Mouse (Mus musculus): ENCODE results near the gene Map6. TPM values are rescaled to one million over a fixed set of nuclear protein-coding genes. Genes with fewer than 3 reads are reported as not detected.
"Not testable (repeated sequence)": the region's sequence is repeated elsewhere in the genome, so short reads cannot be mapped to it uniquely, and the experiment has no call there.

Gene Map6
- total RNA-seq, 2 experiments from 2014 or later = 8.3 to 11.5 TPM

DNA sequence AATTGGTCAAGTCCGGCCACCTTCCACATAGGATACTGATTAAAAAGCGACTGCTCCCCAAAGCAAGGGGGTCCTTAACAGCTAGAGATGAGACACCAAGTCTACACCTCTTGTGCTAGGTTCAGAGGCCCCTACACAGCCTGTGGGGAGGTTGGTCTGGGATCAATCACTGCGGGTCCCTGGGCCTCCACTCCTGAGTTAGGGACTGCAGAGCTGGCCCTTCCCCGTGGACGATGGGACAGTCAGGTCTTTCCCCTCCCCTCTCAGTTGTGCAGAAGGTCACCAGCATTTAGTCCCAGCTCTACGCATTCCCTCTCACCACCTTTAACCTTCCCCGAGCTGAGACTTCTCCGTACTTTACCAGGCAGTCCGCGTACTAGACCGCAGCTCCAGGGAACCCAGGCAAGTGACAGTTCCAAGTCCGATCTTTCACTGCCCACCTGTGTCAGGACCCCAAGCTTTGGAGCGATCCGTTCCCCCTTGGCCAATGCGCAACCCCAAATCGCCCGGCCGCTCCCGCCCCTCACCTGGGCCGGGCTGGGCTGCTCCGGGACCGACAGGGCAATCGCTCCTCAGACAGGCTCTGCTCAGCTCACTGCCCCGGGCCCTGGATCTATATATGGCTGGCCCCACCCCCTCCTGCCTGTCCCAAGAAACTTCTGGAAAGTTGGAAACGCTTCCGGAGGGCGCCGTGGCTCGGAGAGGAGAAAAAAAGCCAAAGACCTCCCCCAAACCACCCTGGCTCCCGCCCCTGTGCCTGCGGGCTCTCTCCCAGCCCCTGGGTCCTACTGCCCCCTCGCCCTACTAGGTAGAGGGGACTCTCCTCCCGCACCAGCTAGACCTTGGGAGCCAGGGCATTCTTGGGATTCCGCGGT, 85.5 kb downstream of the Map6 start, which contains the start of gene Serpinh1:
Gene Serpinh1, minus strand, starts transcription at position 714 of the 875 bp plus-strand sequence.
- DNase-seq (ENCODE audit: low spot score in 2 of 2) = peak; percentile 85 to 93

DNA sequence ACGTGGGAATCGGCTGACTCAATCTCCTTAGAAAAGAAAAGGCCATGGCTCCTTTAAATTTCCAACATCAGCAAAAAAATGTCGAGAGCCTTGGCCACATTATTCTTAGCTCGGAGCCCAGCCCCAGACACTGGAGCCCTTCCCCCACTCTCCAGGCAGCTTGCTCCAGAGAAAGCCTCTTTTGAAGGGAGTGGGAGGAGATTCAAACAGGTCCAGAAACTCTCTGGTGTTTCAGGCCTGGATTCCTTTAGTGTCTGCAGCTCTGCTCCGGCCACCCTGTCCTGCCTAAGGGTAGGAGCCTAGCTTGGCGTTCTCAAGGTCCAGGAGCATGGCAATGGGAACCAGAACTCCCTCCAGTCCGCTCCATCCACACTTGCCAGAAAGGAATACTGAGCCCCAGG, 88.5 kb downstream of the Map6 start:
- DNase-seq (ENCODE audit: low spot score in 2 of 2) = peak; percentile 57 to 82

DNA sequence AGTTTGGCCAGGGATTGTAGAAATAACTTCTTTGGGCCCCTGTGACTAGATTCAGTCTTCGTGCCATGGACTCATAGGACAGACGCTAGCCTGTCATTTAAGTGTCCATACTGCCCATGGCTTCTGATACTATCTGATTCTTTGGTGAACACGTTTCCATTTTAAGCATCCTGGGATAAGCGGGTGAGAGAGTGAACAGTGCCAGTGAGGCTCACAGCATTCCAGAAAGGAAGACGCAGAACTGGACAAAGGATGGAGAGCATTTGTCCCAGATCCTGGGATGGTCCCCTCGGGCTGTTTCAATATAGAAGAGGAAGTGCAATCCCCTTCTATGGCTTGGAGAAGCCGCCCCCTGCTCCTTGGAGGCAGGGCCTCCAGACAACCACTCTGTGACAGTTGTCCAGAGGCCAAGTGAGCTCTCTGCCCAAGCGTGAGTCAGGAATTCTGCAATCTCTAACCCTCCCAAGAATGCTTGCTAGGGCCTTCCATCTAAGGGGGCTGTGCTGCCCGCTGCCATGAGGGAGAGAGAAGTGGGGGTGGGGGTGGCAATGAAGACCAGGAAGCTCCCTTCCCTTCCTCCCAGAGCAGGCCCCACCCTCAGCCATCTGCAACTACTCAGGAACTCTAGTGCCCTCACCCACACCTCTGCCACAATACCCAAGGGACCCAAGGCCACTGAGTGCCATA, 89.1 kb downstream of the Map6 start:
- DNase-seq (ENCODE audit: low spot score in 2 of 2) = peak in 1 of 2 experiments; percentile 62

DNA sequence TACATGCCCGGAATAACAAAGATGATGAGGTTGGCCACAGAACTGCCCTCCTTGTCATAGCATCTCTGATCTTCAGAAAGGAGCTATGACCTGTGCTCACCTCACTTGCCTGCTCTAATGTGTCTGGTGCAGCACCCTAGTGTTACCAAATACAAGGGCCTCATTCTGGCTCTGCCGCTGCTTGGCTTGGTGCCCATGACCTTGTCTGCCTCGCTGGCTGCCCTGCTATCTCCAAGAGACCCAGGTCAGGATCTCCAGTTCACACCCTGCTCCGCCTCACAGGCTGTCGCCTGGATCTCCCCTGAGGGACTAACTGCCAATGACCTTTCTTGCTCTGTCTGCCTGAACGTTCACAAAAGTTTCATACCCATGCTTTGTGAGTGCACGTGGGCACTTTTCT, 90.0 kb downstream of the Map6 start:
- DNase-seq (ENCODE audit: low spot score in 2 of 2) = no peak

DNA sequence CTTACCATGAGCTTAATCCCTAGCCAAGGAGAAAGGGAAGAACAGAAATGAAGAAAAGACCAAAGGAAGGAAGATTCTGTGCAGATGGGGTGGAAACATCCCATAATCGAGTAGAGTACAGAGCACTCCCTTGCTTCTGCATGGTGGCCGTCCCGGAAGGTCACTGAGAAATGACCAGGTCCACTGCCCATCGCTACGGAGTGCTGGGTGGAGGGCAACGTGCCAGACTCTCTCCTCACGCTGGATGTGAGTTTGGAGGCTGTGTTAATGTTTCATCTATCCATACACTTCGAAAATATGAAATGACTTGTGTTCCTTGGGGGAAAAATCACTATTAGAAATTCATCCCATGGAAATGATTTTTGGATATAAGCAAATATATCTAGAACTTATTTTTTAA, 91.1 kb downstream of the Map6 start:
- DNase-seq (ENCODE audit: low spot score in 2 of 2) = no peak

DNA sequence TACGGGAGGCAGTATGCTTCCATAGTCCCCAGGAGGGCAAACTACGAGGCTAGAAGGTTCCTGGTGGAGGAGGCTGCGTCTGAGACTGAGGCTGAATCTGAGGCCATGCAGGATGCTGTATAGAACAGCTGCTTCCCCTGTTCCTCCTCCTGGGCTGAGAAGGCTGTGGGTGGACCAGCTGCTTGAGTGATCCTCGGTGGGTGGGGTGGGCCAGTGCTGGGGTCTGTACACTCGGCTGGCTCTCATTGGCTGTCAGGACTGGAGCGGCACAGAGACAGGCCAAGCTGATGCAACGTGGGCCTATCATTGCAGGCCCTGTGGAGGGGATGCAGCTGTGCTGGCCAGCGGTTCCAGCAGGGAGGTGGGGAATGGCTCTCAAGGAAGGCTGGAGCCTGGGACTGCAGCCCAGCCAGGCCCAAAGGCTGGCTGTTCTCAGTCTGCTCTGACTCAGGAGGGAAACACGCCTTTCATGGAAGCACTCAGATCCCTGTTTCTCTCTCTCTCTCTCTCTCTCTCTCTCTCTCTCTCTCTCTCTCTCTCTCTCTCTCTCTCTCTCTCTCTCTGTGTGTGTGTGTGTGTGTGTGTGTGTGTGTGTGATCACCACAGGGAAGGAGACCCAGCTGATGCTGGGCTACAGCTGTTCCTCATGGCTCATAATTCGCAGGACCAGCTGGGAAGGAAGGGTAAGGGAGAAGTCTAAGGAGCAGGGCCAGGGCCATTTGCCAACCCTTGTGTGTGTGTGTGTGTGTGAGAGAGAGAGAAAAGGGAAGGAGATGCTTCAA, 93.0 kb downstream of the Map6 start:
- DNase-seq (ENCODE audit: low spot score in 2 of 2) = peak; percentile 77 to 90

DNA sequence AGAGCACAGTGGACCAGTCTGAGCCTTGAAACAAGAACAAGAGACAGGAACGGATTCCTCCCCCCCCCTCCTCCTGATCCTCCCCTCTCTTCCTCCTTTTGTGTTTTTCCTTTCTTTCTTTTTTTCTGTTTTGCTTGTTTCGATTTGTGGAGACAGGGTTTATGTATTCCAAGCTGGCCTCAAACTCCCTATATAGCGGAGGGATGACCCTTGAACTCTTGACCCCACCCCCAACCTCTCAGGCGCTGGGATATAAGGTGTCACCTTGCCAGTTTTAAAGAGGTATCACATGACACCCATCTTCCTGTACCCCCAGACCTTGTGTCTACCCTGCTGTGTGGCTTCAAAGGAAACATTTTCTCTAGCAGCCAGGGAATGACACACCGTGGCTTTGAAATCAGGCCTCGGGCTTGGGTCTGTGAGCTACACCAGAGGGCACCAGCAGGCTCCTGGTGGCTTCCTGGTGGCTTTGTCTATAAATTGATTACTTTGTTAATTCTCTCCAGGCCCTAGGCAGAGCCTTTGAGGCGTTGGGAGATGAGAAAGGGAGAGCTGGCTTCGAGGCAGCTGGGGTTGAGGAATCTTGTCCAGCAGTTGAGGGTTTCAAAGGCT, 93.7 kb downstream of the Map6 start:
- DNase-seq (ENCODE audit: low spot score in 2 of 2) = no peak

DNA sequence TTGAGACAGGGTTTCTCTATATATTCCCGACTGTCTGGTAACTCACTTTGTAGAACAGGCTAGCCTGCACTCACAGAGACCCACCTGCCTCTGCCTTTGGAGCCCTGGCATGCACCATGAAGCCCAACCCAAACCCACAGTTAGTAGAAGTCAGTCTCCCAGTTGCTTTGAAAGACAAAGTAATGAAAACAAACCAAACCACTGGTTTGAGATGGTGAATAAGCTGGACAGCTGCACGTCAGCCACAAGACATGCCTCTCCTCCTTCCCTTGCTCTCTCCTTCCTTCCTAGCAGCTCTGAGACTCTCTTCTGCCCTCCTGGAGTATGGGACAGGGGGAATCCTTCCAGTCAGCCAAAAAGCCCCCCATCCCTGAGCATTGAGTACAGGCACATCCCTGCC, 94.9 kb downstream of the Map6 start:
- no peak for DNase-seq (ENCODE audit: low spot score in 2 of 2)

DNA sequence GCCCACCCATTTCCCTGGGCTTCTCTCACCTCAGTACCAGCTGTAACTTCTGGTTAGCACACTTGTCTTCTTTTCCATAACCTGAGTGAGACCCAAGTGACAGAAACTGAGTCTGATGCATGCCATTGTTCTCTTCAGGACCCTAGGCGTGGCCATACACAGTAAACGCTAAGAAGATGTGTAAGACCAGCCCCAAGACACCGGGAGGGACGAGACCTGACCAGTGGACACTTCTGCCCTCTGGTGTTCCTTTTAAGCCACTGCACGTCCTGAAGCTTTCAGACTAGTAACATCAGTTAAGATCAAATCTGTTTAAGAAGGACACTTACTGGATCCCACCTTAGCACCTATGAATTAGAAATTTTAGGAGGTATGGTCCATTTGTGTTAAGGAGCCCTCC, 97.8 kb downstream of the Map6 start:
- peak; percentile 56 to 69 for DNase-seq (ENCODE audit: low spot score in 2 of 2)

DNA sequence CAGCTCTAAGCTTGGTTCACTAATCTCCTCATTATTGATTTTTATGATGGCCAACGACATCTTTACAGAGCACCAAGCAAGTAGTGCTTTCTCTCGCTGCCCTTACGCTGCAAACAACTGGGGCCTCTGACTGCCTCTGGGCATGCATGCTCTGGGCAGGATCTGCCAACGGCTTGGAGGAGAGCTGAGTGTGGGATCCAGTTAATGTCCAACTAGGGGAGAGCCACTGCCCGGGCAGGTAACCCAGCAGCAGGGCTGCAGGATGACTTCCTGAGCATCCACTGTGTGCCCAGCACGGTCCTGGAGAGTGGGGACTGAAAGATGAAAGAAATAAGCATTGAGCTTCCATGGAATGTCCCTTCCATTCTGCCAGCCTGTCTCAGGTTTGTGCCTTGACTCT, 99.5 kb downstream of the Map6 start:
- DNase-seq (ENCODE audit: low spot score in 2 of 2) = no peak

DNA sequence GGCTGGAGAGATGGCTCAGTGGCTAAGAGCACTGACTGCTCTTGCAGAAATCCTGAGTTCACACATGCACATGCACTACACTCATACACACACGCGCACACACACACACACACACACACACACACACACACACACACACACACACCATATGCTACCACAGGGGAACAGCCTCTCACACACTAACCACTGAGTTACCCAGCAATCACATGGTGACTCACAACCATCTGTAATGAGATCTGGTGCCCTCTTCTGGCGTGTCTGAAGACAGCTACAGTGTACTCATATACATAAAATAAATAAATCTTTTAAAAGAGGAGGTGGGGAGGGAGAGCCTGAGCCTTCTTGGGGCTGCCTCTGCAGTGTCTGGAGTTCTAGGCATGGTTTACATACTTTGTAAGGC, 107.1 kb downstream of the Map6 start:
- DNase-seq (ENCODE audit: low spot score in 2 of 2) = not testable (repeated sequence)

DNA sequence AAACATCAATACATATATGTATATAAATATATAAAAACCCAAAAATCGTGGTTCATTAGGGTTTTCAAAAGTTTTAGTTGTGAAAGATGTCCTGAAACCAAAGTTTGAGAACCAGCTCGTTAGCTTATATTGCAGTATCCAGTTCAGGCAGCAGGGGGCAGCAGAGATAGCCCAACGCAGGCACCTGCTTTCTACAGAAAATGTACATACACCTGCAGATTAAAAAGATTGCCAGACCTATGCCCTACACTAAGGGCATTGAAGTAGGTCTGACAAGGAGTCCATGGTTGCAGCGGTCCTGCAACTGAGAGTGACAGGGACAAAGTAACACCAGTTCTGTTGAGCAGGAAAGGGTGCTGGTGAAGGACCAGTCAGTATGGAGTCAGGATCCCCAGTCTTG, 108.2 kb downstream of the Map6 start:
- DNase-seq (ENCODE audit: low spot score in 2 of 2) = peak in 1 of 2 experiments; percentile 64

DNA sequence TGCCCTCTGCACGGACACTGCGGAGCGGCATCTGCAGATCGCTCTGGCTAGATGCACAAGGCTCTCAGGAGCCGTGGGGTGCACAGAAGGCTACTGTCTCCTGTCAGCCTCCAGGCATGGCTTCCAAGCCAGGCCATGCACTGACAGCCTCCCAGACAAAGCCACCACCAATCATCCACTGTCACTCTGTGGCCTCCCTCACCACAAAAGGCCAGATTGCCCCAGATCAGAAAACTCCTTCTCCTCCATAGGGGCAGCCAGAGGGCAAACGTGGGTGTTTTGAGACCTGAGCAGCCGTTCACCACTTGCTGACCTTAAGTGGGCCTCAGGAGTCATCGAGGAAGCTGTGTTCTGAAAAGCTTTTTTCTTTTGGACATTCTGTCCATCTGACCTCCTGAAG, 111.6 kb downstream of the Map6 start:
- no peak for DNase-seq (ENCODE audit: low spot score in 2 of 2)

DNA sequence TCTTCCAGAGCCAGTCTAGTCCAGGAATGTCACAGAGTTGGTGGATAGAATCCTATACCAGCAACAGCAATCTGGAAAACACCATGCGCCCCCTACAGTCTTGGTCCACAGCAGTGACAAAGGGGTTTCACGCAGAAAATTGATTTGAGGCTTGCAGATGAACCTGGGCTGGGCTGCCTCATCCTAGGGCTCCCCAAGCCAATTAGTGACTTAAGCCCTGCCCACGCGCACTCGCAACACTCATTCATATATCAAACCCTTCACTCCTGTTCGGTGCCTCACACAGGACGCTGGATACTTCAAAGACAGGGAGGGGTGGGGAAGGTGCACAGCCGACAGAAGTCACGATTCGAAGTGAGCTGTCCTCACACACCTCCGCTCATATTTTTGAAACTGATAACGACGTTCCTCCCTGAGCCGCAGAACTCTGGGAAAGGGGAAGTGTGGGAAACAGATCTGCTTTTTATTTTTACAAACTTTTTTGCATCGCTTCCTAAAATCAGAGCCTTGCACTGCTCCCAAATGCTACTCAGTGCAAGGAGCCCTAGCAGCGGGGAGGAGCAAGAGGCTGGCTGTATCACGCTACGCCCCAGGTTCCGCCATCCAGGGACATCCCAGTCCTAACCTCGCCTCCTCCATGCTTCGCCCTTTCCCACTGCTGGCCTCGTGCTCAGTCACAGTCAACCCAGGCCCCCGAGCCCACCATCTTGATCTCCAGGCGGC, 113.4 kb downstream of the Map6 start:
- no peak for DNase-seq (ENCODE audit: low spot score in 2 of 2)

DNA sequence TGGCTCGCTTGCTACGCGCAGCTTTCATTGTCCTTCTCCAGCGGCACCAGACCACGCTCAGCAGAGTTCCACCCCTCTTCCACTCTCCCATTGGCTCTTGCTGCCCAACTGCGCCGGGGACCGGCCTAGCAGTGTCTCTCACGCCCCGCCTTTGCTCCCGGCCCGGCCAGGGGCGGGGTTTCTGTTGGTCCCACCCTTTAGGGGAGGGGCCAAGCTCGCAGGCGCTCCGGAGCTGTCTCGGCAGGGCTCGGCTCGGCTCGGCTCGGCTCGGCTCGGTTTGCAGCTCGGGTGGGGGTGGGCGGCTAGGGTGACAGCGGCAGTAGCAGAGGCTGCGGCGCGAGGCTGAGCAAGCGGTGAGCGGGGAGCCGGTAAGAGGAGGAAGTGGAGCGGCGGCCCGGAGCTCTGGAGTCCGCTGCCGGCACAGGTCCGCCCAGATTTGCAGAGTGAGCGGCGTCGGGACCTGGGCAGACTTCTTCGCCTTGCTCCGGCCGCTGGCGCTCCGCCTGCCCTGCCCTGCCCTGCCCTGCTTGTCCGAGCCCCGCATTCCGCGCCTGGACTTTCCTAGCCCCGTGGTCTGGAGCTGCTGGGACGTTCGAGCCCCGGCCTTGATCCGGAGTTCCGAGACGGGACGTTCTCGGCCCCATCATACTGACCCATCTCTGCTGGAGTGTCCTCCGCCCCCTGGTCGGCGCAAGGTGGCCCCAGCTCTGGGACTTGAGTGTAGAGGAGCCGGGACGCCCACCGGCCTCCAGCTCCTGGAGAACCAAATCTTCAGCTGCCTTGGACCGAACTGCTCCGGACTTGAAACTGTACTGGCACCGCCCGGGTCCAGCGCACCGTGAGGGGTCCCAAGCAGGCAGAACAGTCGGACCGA, 114.2 kb downstream of the Map6 start, which contains the start of gene Gdpd5:
Gene Gdpd5, plus strand, starts transcription at position 201 of the 874 bp plus-strand sequence.
- peak; percentile 99 to 100 for DNase-seq (ENCODE audit: low spot score in 2 of 2)

DNA sequence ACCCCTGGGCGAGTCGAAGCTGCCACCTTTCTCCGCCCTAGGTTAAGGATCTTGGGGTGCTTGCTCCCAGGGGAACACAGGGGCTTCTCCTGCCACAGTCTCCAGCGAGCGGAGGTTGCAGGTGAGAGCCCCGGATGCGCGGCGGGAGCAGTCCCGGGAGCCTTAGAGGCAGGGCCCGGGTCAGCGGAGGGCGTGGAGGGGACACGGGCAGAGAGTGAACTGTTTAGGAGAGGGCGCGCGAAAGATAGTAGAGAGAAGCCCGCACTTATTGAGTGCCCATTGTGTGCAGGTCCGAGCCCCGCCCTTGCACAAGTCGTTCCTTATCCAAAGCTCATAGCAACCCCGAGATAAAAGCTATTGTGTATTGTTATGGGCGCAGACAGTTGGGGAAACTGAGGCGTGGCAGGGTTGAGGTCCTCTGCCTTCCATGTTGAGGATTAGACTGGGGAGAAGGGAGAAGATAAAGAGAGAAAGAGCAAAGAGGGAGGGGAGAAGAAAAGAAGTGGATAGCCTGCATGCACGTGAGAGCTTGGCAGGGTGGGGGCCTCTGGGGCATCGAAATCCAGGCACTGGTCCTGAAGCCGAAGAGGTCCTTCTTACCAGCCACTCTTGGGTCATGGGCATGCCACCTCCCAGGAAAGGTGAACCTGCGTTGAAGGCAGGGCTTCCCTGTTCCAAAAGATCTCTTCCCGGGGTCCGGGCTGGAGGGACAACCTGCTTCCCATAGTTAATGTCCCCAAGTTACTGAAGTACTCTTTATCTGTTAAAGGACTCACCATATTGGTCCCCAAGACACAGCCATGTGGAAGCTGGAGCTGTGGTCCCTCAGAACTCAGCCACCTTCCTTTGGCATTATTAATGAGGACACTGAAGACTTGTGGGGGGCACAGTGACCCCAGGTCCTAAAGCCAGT, 115.1 kb downstream of the Map6 start:
- no peak for DNase-seq (ENCODE audit: low spot score in 2 of 2)

DNA sequence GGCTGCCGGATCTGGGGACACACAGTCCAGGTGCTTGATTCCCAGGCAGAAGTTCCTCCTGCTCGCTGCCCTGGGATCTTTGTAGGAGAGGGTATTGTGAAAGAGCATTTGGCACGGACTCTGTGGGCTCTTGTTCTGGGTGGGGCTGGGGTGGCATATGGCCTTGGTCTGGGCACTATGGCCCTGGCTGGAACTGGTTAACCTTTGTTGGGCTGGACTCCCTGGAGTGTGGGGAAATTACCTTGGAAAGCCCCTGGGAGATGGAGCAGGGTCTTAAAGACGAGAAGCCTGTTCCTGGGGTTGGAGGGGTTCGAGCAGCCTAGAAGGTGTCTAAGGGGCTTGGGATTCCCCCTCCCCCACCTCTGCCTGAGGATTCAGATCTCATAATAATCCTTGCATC, 116.0 kb downstream of the Map6 start:
- no peak for DNase-seq (ENCODE audit: low spot score in 2 of 2)

DNA sequence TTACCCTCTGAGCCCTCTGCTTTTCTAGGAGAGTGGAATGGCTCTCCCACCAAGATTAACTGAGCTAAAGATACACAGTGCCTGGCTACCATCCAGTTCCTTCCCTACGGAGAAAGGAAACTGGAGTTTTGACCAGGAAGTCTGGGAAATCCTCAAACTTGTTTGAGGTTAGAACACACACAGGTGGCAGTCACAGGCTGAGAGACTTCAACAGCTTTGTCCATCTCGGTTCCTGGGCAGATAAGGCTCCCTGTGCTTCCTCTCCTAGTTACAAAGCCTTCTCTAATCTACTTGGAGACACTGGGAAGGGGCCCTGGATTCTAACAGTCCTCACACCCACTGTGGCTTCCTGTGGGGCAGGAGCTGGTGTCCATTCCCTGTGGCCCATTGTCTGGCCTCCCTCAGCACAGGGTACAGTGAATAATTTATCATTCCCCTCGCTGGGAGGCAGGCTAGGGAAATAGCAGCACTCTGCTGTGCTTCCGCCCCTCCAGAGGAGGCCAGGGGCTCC, 116.9 kb downstream of the Map6 start:
- DNase-seq (ENCODE audit: low spot score in 2 of 2) = no peak

Data from gastrocnemius, postnatal 4 days (tissue).